Mouse (Mus musculus) limb, embryonic 10.5 days (tissue): Measurements from ENCODE around the gene Morn1. TPM values are rescaled to one million over a fixed set of nuclear protein-coding genes. Genes with fewer than 3 reads are reported as not detected.
"Not testable (repeated sequence)": the region's sequence is repeated elsewhere in the genome, so short reads cannot be mapped to it uniquely, and the experiment has no call there.

Experiments
- DNase-seq: peaks from one replicate; pipeline ENCODE4 v3.0.0-alpha.2; 2017; ENCODE audit warnings: low spot score
- H3K27ac ChIP-seq: fragments of 300-500 bp; sonication (generic); 2 replicates; pipeline ENCODE4 v1.5.1; 2016; ENCODE audit warnings: mild to moderate bottlenecking
- H3K27me3 ChIP-seq: fragments of 300-500 bp; sonication (generic); 2 replicates; pipeline ENCODE4 v1.6.1; 2016; ENCODE audit warnings: low read depth, mild to moderate bottlenecking; ENCODE audit not compliant: poor library complexity, severe bottlenecking
- H3K36me3 ChIP-seq: fragments of 300-500 bp; sonication (generic); 2 replicates; pipeline ENCODE4 v1.6.1; 2016; ENCODE audit warnings: mild to moderate bottlenecking, moderate library complexity
- H3K4me1 ChIP-seq: fragments of 300-500 bp; sonication (generic); 2 replicates; pipeline ENCODE4 v1.6.1; 2016
- H3K4me3 ChIP-seq: fragments of 300-500 bp; sonication (generic); 2 replicates; pipeline ENCODE4 v1.5.1; 2016; ENCODE audit warnings: mild to moderate bottlenecking, moderate library complexity
- H3K9me3 ChIP-seq: fragments of 300-500 bp; sonication (generic); replicated peaks from 2 replicates; pipeline ENCODE4 v1.6.1; 2016; ENCODE audit warnings: mild to moderate bottlenecking
- WGBS: fragments of 180-500 bp; shearing (Covaris S2); methylation state at CpG from one replicate; pipeline ENCODE4 v1.1.7; 2016; 5-methylcytosine and 5-hydroxymethylcytosine counted together
- polyA plus RNA-seq: library from polyadenylated mRNA; unstranded; fragments of >200 nt; fragmentation: Nextera tagmentation; extraction: Ambion mirVana; gene quantifications from 2 replicates; pipeline ENCODE4 v1.2.1, GENCODE M21; 2016

The Morn1 gene
- polyA plus RNA-seq, 1 experiment from 2014 or later: 6.5 TPM

DNA sequence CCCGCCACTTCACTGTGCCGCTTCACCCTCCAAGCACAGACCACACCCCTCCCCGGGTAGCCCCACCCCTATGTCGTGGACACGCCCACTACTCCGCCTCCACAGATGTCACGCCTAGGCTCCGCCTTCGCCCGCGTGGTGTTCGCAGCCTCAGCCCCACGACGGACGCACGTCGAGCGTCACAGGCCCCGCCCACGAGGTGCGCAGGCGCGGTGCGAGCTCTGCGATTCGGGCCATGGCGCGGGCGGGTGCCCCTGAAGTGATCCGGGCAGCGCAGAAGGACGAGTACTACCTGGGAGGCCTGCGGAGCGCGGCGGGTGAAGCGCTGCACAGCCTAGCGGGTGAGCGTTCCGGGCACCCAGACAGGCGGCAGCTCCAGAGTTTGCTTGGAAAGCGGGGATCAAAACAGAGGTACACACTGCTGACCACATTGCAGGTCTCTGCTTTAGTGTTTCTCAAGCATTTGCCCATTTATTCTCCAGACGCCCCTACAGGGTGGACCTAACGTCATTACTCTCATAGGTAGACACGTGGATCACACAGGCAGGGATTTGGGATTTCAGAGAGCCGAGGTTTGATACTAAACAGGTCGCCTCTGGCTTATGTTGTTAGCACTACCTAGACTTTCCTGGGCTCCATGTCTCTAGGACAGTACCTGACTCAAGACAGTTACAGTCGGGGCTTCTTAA, 19.4 kb upstream of the Morn1 start, which contains the start of gene Pex10:
TSS of gene Pex10 (plus strand) at position 183 of the 689 bp plus-strand sequence.
- peaks cover 41% of the 10 kb centered on the region for H3K36me3 ChIP-seq
- H3K27me3 ChIP-seq: no peaks in the 10 kb centered on the region
- DNase-seq: peak; percentile 99
- peaks cover 25% of the 10 kb centered on the region for H3K4me1 ChIP-seq
- no peaks in the 10 kb centered on the region for H3K9me3 ChIP-seq
- WGBS: under 1% methylated on average over 48 of the region's 48 CpGs
- H3K4me3 ChIP-seq: peak within 1 kb of the TSS; percentile 76
- H3K27ac ChIP-seq: peak within 1 kb of the TSS; percentile 85

DNA sequence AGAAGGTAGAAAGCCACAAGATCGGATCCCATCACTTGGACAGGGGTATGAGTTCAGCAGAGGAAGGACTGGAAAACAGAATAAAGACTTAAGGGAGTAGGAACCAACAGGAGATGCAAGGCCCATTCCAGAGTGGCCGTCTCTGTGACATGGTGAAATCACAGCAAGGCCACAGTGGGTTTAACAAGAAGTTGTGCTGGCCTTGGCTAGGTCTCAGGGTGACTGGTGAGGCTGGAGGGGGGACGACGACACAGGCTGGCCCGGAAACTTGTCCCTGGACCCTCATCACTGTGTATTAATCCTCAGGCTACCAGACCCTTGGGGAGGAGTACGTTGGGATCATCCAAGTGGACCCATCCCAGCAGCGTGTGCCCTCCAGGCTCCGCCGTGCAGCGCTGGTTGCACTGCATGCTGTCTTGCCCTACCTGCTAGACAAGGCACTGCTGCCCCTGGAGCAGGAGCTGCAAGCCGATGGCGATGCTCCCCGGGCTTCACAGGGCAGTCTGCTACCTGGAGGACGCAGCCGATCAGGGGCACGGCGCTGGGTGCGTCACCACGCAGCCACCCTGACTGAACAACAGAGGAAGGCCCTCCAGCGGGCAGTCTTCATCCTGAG, 17.9 kb upstream of the Morn1 start:
- DNase-seq: no peak
- no peak overlapping the region for H3K27ac ChIP-seq
- 93% methylated on average over 20 of the region's 20 CpGs for WGBS
- H3K36me3 ChIP-seq: peaks cover 56% of the 10 kb centered on the region
- H3K4me1 ChIP-seq: peaks cover 25% of the 10 kb centered on the region
- H3K9me3 ChIP-seq: no peaks in the 10 kb centered on the region
- no peaks in the 10 kb centered on the region for H3K27me3 ChIP-seq
- no peak overlapping the region; the same call in 1 of the 2 replicates for H3K4me3 ChIP-seq

DNA sequence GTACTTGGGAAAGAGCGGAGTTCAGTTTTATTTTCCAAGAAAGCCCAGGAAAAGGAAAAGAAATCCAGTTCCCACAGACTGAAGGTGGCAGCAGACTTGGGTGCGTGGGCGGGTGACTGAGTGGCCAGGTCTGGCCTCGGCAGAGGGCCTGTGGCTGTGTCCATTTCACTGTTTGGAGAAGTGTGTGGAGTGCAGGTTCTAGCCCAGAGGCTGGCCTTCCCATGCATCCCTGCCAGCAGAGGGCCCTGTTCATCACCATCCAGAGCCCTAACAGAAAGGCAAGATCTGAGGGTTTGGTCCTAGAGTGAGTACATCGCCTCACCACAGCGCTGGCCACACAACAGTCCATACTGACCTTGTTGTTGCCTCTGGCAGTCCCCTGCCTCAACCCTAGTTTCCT, 17.2 kb upstream of the Morn1 start:
- Histone ChIP-seq H3K36me3 (peaks cover 63% of the 10 kb centered on the region), H3K27ac (no peak overlapping the region), H3K9me3 (no peaks in the 10 kb centered on the region), H3K4me1 (peaks cover 25% of the 10 kb centered on the region), H3K4me3 (no peak overlapping the region), H3K27me3 (no peaks in the 10 kb centered on the region)
- DNase-seq: no peak
- 89% methylated on average over 6 of the region's 6 CpGs for WGBS

DNA sequence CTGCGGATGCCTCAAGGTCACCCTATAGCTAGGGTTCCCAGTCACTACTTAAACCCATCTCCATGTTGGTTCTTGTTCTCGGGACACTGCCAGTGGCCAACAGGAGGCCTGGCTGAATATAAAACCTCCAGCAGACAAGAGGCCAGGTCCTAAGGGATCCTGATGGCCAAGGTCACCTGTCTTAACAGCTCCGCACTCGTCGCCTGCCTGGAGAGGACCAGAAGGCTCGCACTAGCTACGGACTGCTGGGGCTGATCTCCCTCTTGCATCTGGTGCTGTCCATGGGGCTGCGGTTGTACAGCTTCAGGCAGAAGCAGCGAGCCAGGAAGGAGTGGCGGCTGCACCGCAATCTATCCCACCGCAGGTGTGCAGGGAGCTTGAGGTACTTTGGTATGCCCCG, 16.2 kb upstream of the Morn1 start:
- Histone ChIP-seq H3K27me3 (no peaks in the 10 kb centered on the region), H3K36me3 (peaks cover 73% of the 10 kb centered on the region), H3K9me3 (no peaks in the 10 kb centered on the region), H3K4me1 (peaks cover 25% of the 10 kb centered on the region), H3K4me3 (no peak overlapping the region), H3K27ac (no peak overlapping the region)
- no peak for DNase-seq
- WGBS: 95% methylated on average over 13 of the region's 13 CpGs

DNA sequence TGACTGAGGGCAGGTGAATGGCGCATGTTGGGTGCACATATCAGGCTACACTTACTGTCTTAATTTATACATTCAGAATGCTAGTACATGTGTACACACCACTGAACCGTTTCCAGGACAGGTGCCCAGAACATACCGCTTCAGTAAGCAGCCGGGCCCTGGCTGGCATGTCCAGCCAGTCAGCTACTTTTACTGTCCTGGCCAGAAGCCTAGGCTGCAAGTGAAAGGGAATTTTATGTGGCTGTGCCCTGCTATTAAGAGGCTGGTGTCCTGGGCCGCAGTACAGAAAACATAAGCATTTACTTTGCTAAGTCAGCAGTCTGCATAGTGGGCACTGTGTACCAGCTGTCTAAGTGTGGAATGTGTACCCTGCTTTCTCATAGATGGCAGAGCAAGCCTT, 15.5 kb upstream of the Morn1 start:
- Histone ChIP-seq H3K36me3 (peaks cover 81% of the 10 kb centered on the region), H3K27ac (no peak overlapping the region), H3K4me1 (peaks cover 25% of the 10 kb centered on the region), H3K9me3 (no peaks in the 10 kb centered on the region), H3K27me3 (no peaks in the 10 kb centered on the region), H3K4me3 (no peak overlapping the region)
- no peak for DNase-seq
- 97% methylated on average over 5 of the region's 5 CpGs for WGBS

DNA sequence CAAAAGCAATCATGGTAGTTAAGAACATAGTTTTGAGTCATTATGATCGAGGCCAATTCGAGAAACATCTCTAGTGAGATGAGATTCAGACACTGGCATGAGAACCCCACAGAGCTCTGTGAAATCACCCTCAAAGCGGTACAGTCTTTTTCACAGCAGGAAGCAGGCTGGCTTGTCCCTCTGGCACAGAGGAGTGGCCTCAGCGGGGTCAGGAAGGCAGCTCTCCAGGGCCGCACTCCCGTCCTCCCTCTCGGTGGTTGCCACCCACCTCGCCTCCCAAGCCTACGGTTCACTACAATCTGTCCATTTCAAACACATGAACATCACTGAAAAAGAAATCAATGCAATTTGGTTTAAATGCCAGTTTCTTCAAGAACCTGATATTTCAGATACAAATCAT, 12.0 kb upstream of the Morn1 start:
- Histone ChIP-seq H3K9me3 (no peaks in the 10 kb centered on the region), H3K27ac (no peak overlapping the region), H3K36me3 (peaks cover 98% of the 10 kb centered on the region), H3K27me3 (no peaks in the 10 kb centered on the region), H3K4me3 (no peak overlapping the region), H3K4me1 (no peaks in the 10 kb centered on the region)
- no peak for DNase-seq
- 89% methylated on average over 9 of the region's 9 CpGs for WGBS

DNA sequence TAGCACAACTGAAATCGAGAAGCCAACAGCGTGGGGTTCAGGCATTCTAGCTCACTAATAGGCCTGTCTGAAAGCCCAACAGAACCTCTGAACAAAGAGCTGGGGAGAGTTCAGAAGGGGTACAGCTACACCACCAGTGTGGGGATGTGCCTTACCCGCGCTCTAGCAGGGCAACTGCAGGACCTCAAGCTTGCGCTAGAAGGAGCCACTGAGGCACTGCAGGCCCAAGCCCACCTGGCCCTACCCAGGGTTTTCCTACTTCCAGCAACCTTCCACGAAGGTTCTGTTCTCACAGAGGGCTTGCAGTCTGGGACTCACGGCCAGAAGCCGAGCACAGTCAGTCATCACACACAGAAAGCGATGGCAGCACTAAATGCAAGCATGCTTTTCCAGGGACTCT, 11.2 kb upstream of the Morn1 start:
- no peak for DNase-seq
- no peaks in the 10 kb centered on the region for H3K4me1 ChIP-seq
- no peak overlapping the region for H3K4me3 ChIP-seq
- peaks cover 98% of the 10 kb centered on the region for H3K36me3 ChIP-seq
- no peaks in the 10 kb centered on the region for H3K27me3 ChIP-seq
- WGBS: 90% methylated on average over 9 of the region's 9 CpGs
- no peak overlapping the region for H3K27ac ChIP-seq
- H3K9me3 ChIP-seq: no peaks in the 10 kb centered on the region

DNA sequence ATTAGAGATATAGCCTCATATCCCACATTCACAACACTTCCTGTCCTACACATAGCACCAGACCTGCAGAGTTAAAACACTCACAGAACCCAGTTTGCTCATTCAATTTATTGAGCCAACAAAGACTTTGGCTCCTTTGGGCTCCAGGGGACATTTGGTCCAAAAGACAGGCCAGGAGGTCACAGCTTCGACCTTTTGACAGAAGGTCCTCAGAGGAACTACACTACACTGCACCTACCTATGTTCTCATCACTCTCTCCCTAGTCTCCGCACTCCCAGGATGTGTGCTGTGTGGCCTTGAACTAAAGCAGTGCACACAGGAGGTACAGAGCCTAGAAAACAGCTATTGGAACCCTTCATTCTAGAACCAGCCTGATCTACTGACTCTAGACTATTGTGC, 10.6 kb upstream of the Morn1 start:
- Histone ChIP-seq H3K27ac (no peak overlapping the region), H3K36me3 (peaks cover 97% of the 10 kb centered on the region), H3K9me3 (no peaks in the 10 kb centered on the region), H3K4me1 (no peaks in the 10 kb centered on the region), H3K27me3 (no peaks in the 10 kb centered on the region), H3K4me3 (no peak overlapping the region)
- 96% methylated on average over 2 of the region's 2 CpGs for WGBS
- no peak for DNase-seq

DNA sequence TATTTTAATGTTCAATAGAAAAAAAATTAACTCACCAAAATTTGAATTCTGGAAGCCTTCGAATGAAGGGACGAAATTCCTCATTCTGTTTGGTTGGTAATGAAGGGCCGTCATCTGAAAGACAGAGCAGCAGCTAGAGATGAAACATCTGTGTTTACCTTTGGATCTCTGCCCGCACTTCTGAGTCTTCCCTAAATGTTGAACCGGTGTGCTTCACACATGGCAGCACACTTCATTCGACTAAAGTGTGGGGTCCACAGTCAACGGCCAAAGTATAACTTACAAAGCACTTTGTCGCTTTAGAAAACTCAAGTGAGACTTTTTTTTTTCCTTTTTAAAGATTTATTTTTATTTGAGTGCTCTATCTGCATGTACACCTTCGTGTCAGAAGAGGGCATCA, 9.7 kb upstream of the Morn1 start:
- H3K36me3 ChIP-seq: peaks cover 96% of the 10 kb centered on the region
- 89% methylated on average over 9 of the region's 9 CpGs for WGBS
- H3K9me3 ChIP-seq: no peaks in the 10 kb centered on the region
- H3K4me3 ChIP-seq: no peak overlapping the region
- no peak for DNase-seq
- no peaks in the 10 kb centered on the region for H3K27me3 ChIP-seq
- H3K27ac ChIP-seq: no peak overlapping the region
- no peaks in the 10 kb centered on the region for H3K4me1 ChIP-seq

DNA sequence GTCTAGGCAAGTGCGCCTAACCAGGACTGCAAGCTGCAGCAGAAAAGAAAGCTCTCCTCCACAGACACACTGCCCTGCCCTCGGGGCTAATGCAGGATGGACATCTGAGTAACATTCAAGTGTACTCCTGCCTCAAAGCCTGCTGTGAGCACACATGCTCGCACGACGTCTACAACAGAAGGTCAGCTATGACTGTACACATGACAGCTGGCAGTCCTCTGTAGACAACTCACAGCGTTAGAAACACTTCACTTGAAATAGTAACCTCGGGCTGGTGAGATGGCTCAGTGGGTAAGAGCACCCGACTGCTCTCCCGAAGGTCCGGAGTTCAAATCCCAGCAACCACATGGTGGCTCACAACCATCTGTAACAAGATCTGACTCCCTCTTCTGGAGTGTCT, 7.6 kb upstream of the Morn1 start:
- WGBS: 94% methylated on average over 10 of the region's 10 CpGs
- H3K4me1 ChIP-seq, H3K9me3 ChIP-seq, H3K4me3 ChIP-seq, H3K27me3 ChIP-seq, DNase-seq, H3K27ac ChIP-seq: not testable (repeated sequence)
- peaks cover 96% of the 10 kb centered on the region for H3K36me3 ChIP-seq

DNA sequence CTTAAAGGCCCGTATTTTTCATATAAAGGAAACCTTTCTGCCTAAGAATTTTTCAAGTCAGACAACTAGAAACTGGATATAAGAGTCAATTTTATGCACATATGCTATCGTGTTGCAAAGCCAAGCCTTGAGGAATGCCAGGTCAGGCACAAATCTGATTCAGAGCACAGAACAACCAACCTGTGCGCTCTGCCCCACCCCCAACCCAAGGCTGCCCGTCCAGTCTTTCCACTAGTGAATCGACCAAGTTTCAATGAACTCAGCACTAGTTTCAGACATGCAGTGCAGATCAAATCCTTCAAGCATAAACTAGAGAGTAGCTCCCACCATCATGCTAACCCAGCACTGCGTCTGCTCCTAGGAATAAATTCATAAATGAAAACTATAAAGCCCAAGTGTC, 6.7 kb upstream of the Morn1 start:
- Histone ChIP-seq H3K9me3 (no peaks in the 10 kb centered on the region), H3K4me1 (peaks cover 14% of the 10 kb centered on the region), H3K4me3 (no peak overlapping the region), H3K27me3 (no peaks in the 10 kb centered on the region), H3K36me3 (peaks cover 95% of the 10 kb centered on the region), H3K27ac (no peak overlapping the region)
- 91% methylated on average over 6 of the region's 6 CpGs for WGBS
- no peak for DNase-seq

DNA sequence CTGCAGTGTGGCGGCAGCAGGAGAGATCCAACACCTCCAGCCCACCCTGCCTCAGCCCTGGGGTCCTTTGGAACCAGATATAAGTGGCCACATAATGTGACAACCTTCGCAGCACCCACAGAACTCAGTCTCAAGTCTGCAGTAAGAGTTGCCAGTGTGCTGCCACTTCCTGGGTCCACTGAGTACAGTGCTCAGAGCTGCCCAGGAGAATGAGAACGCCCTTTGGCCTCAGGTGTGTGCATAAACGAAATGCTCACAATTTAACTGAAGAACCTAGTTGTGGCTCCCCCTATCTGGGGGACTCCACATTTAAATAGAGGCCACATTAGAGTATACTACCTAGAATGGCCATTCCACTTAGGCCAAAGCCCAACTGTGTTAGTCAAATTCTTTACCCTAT, 2.8 kb upstream of the Morn1 start:
- H3K27me3 ChIP-seq: no peaks in the 10 kb centered on the region
- no peaks in the 10 kb centered on the region for H3K9me3 ChIP-seq
- H3K27ac ChIP-seq: no peak overlapping the region
- DNase-seq: no peak
- WGBS: 93% methylated on average over 4 of the region's 4 CpGs
- peaks cover 57% of the 10 kb centered on the region for H3K36me3 ChIP-seq
- peaks cover 42% of the 10 kb centered on the region for H3K4me1 ChIP-seq
- no peak overlapping the region for H3K4me3 ChIP-seq

DNA sequence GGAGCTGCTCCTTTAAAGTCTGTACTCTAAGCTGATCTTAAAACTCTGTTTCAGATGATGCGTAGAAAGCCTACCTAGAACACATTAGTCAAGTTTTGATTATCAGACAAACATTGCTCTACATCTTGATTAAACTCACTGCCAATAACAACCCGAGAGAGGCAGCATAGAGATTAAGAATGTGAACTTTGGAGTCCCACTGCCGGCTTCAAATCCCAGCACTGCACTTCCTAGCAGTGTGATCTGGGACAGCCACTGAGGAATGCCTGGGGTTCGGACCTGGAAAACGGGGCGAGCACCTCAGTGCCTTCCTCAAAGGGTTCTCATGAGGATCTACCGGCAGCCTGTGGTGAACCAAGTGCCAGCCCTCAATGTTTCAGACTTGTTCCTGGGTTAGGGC, 2.0 kb upstream of the Morn1 start:
- H3K27ac ChIP-seq: no peak overlapping the region
- H3K4me3 ChIP-seq: peak overlapping the region; percentile 24
- no peaks in the 10 kb centered on the region for H3K9me3 ChIP-seq
- peaks cover 42% of the 10 kb centered on the region for H3K4me1 ChIP-seq
- no peak for DNase-seq
- 93% methylated on average over 7 of the region's 7 CpGs for WGBS
- peaks cover 56% of the 10 kb centered on the region for H3K36me3 ChIP-seq
- H3K27me3 ChIP-seq: no peaks in the 10 kb centered on the region
